Mouse (Mus musculus) thymus, adult 18-20 months (tissue): ENCODE measurements around the gene Ermard.

Experiments used
- DNase-seq, 2 experiments: peaks; one replicate each; pipeline ENCODE4 v3.0.0; 2022; ENCODE audit warnings: mixed read lengths in 2 of 2

Gene Ermard

GRCm38 (mm10) chr17:15129630-15130287 lies 88.8 kb downstream of the Ermard start:
- no peak for DNase-seq

GRCm38 (mm10) chr17:15130288-15130656 lies 89.3 kb downstream of the Ermard start:
- no peak for DNase-seq

GRCm38 (mm10) chr17:15134905-15135669 lies 94.1 kb downstream of the Ermard start:
- DNase-seq = no peak

- DNase-seq = no peak
Measured at GRCm38 (mm10) chr17:15137443-15137842, 96.4 kb downstream of the Ermard start.
